Mouse (Mus musculus) left cerebral cortex, postnatal 36 days (tissue): ENCODE results near the gene Tspan14. TPM values are rescaled to one million over a fixed set of nuclear protein-coding genes. Genes with fewer than 3 reads are reported as not detected.

Source experiments
- DNase-seq, 2 experiments: peaks; one replicate each; pipeline ENCODE4 v3.0.0; 2021 to 2022; ENCODE audit warnings: low spot score in 2 of 2, mixed read lengths in 1 of 2
- intact Hi-C: fragments of 180-260 bp; cut with DNase I; formaldehyde crosslinking; loops from one replicate; pipeline ENCODE4 v1.15.1; 2025
- total RNA-seq, 2 experiments: library from RNA; stranded (reverse); gene quantifications; 2 replicates each; pipeline ENCODE4 v1.2.3; 2021

The Tspan14 gene
- total RNA-seq, 2 experiments from 2014 or later = 54.2 to 56.6 TPM

GRCm38 (mm10) chr14:40895681-40896080 lies 70.9 kb downstream of the Tspan14 start:
- intact Hi-C loops = loop anchor here (10.0 kb wide), 1 partner anchor 1361 kb away; no protein-coding TSS in a partner anchor
- no peak for DNase-seq

- intact Hi-C loops = loop anchor here (10.0 kb wide), 1 partner anchor 1360 kb away; no protein-coding TSS in a partner anchor
- DNase-seq = peak; percentile 86 to 87
These were observed 71.9 kb downstream of the Tspan14 start for GRCm38 (mm10) chr14:40894576-40895247.

GRCm38 (mm10) chr14:40893884-40894283 lies 72.7 kb downstream of the Tspan14 start:
- DNase-seq = no peak
- intact Hi-C loops = loop anchor here (10.0 kb wide), 1 partner anchor 1359 kb away; no protein-coding TSS in a partner anchor

GRCm38 (mm10) chr14:40893196-40893595 lies 73.4 kb downstream of the Tspan14 start, which contains the start of gene Sh2d4b:
Gene Sh2d4b, minus strand, starts transcription at chr14:40893266.
- DNase-seq = no peak
- intact Hi-C loops = loop anchor here (10.0 kb wide), 1 partner anchor 1358 kb away; no protein-coding TSS in a partner anchor

GRCm38 (mm10) chr14:40892326-40892825 lies 74.2 kb downstream of the Tspan14 start:
- DNase-seq = no peak
- intact Hi-C loops = loop anchor here (10.0 kb wide), 1 partner anchor 1358 kb away; no protein-coding TSS in a partner anchor

GRCm38 (mm10) chr14:40891506-40891905 lies 75.1 kb downstream of the Tspan14 start:
- intact Hi-C loops = loop anchor here (10.0 kb wide), 1 partner anchor 1357 kb away; no protein-coding TSS in a partner anchor
- DNase-seq = no peak

- intact Hi-C loops = loop anchor here (10.0 kb wide), 1 partner anchor 1355 kb away; no protein-coding TSS in a partner anchor
- DNase-seq = no peak
These were observed 76.9 kb downstream of the Tspan14 start for GRCm38 (mm10) chr14:40889704-40890103.

- DNase-seq = no peak
- intact Hi-C loops = no loop called here
These were observed 77.4 kb downstream of the Tspan14 start for GRCm38 (mm10) chr14:40889181-40889580.

- intact Hi-C loops = no loop called here
- DNase-seq = no peak
These were observed 80.0 kb downstream of the Tspan14 start for GRCm38 (mm10) chr14:40886428-40887202.

- DNase-seq = no peak
- intact Hi-C loops = no loop called here
These were observed 80.9 kb downstream of the Tspan14 start for GRCm38 (mm10) chr14:40885752-40886151.

GRCm38 (mm10) chr14:40885225-40885624 lies 81.4 kb downstream of the Tspan14 start:
- intact Hi-C loops = no loop called here
- DNase-seq = peak; percentile 37 to 55

- intact Hi-C loops = no loop called here
- DNase-seq = no peak
These were observed 92.0 kb downstream of the Tspan14 start for GRCm38 (mm10) chr14:40874565-40874964.

- no peak for DNase-seq
- intact Hi-C loops = no loop called here
These were observed 92.6 kb downstream of the Tspan14 start for GRCm38 (mm10) chr14:40873961-40874360.

GRCm38 (mm10) chr14:40870598-40870997 lies 96.0 kb downstream of the Tspan14 start:
- no peak for DNase-seq
- intact Hi-C loops = no loop called here

- intact Hi-C loops = no loop called here
These were observed 101.6 kb downstream of the Tspan14 start for GRCm38 (mm10) chr14:40864811-40865514.

GRCm38 (mm10) chr14:40863659-40864058 lies 102.9 kb downstream of the Tspan14 start:
- DNase-seq = no peak
- intact Hi-C loops = no loop called here

More at GRCm38 (mm10) chr14:40864811-40865514, 101.6 kb downstream of the Tspan14 start:
- no peak for DNase-seq

GRCm38 (mm10) chr14:40863022-40863421 lies 103.6 kb downstream of the Tspan14 start:
- intact Hi-C loops = no loop called here
- no peak for DNase-seq
